Mouse (Mus musculus) kidney, embryonic 14.5 days (tissue): ENCODE data around the gene Fam76b. TPM values are rescaled to one million over a fixed set of nuclear protein-coding genes. Genes with fewer than 3 reads are reported as not detected.

Experiments
- ATAC-seq: fragments of 200-750 bp; cut with Nextera tagmentation; 2 replicates; pipeline ENCODE4 v1.8.0; 2017; ENCODE audit warnings: moderate number of reproducible peaks, mild to moderate bottlenecking, moderate TSS enrichment, moderate library complexity; ENCODE audit not compliant: low FRiP score, low TSS enrichment
- H3K27ac ChIP-seq: fragments of 300-500 bp; sonication (generic); 2 replicates; pipeline ENCODE4 v1.5.1; 2014; ENCODE audit warnings: low read depth, mild to moderate bottlenecking, low read length, moderate library complexity, mixed read lengths
- H3K27me3 ChIP-seq: fragments of 300-500 bp; sonication (generic); 2 replicates; pipeline ENCODE4 v1.6.1; 2014; ENCODE audit warnings: mild to moderate bottlenecking, low read length; ENCODE audit not compliant: control insufficient read depth, insufficient read depth
- H3K36me3 ChIP-seq: fragments of 300-500 bp; sonication (generic); 2 replicates; pipeline ENCODE4 v1.6.1; 2014; ENCODE audit warnings: low read length, mixed read lengths; ENCODE audit not compliant: control insufficient read depth, insufficient read depth
- H3K4me1 ChIP-seq: fragments of 300-500 bp; sonication (generic); 2 replicates; pipeline ENCODE4 v1.6.1; 2014; ENCODE audit warnings: low read length, mixed read lengths; ENCODE audit not compliant: control insufficient read depth, insufficient read depth
- H3K4me2 ChIP-seq: fragments of 300-500 bp; sonication (generic); replicated peaks from 2 replicates; pipeline ENCODE4 v1.6.1; 2014; ENCODE audit warnings: low read depth, mild to moderate bottlenecking, low read length
- H3K4me3 ChIP-seq: fragments of 300-500 bp; sonication (generic); 2 replicates; pipeline ENCODE4 v1.5.1; 2014; ENCODE audit warnings: mild to moderate bottlenecking, low read length
- H3K9ac ChIP-seq: fragments of 300-500 bp; sonication (generic); 2 replicates; pipeline ENCODE4 v1.6.1; 2014; ENCODE audit warnings: low read depth, mild to moderate bottlenecking, low read length, moderate library complexity
- H3K9me3 ChIP-seq: fragments of 300-500 bp; sonication (generic); 2 replicates; pipeline ENCODE4 v1.6.1; 2016; ENCODE audit warnings: low read length; ENCODE audit not compliant: control insufficient read depth
- WGBS: fragments of 180-500 bp; shearing (Covaris S2); extraction: QIAGEN DNeasy Blood & Tissue Kit; methylation state at CpG from one replicate; pipeline ENCODE4 v1.1.7; 2014; 5-methylcytosine and 5-hydroxymethylcytosine counted together
- polyA plus RNA-seq: library from polyadenylated mRNA; unstranded; fragments of >200 nt; fragmentation: Nextera tagmentation; extraction: Ambion mirVana; gene quantifications from 2 replicates; pipeline ENCODE4 v1.2.1, GENCODE M21; 2014

The Fam76b gene
- polyA plus RNA-seq, 1 experiment from 2014 or later = 34.0 TPM

DNA sequence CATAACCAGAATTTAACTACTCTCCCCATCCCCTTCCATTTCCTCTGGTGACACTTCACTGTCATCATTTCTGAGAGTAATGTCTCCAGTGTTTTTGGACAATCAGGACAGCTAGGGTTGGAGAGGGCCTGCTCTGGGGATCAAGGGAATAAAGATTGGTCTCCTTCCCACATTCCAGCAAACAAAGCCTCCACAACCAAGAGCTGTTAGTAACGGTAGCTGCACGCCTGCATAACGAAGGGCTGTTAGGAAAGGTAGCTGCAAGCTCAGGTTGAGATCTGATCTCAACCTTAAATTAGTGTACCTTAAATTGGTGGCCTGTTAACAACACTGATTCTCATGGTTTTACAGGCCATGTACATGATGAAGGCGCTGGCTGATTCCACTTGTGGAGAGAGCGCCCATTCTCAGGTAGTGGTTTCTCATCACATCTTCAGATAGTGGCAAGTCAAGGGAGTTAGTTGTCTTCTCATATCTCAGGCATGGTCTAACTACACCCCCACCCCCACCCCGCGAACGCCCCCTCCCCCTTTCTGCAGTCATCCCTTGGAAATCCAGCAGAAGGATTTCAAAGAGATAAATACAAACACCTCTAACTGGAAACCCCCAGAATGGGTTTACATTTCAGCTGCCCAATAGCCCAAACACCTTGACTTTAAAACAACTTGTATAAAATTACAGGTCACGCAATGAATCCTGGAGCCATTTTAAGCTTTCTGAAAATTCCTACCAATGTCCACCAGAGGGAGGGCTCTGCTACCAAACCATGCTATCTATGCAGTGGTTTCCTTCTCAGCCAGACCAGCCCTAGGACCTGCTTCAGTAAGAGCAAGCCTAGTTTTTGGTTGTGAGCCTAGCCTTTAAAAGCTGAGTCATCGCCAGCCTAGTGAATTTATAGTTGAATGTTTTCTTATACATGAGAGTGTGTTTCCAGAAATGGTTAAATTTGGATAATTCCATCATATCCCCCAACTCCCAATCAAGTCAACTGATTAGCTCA is 21.3 kb downstream of the Fam76b start:
- no peak overlapping the region for H3K4me3 ChIP-seq
- H3K27me3 ChIP-seq = no peaks in the 10 kb centered on the region
- 64% methylated on average over 10 of the region's 10 CpGs for WGBS
- 0 out of 2 replicates have a peak, but pooled peaks have one; percentile 59 for ATAC-seq
- no peak overlapping the region for H3K4me2 ChIP-seq
- no peaks in the 10 kb centered on the region for H3K9me3 ChIP-seq
- H3K36me3 ChIP-seq = peaks cover 17% of the 10 kb centered on the region; the same call in 1 of the 2 replicates
- H3K27ac ChIP-seq = no peak overlapping the region
- H3K4me1 ChIP-seq = no peaks in the 10 kb centered on the region
- no peak overlapping the region for H3K9ac ChIP-seq

DNA sequence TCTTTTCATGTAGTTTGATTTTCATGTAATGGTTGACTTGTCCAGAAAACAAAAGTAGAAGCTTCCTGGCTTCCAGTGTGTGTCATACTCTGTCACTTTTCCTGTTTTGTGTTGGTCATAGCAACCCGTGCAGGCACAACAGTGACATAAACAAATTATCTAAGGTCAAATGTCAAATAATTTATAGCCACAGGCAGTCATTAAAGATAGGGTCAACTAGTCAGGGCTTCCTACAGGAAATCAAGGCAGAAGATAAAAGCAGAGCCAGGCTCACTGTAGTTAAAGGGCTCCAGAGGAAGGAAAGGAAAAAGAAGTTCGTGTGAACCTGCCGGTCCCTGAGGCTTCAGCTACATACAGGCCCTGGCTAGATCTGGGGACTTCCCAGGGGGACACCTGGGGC is 26.4 kb downstream of the Fam76b start:
- Histone ChIP-seq H3K27me3 (no peaks in the 10 kb centered on the region), H3K9me3 (no peaks in the 10 kb centered on the region), H3K9ac (no peak overlapping the region), H3K4me3 (no peak overlapping the region), H3K36me3 (no peaks in the 10 kb centered on the region), H3K4me2 (no peak overlapping the region), H3K4me1 (no peaks in the 10 kb centered on the region), H3K27ac (no peak overlapping the region)
- 10% methylated on average over 3 of the region's 3 CpGs for WGBS
- ATAC-seq = no peak

- Histone ChIP-seq H3K27ac (no peak overlapping the region), H3K4me3 (no peak overlapping the region), H3K27me3 (no peaks in the 10 kb centered on the region), H3K9ac (no peak overlapping the region), H3K4me1 (no peaks in the 10 kb centered on the region), H3K36me3 (no peaks in the 10 kb centered on the region), H3K4me2 (no peak overlapping the region), H3K9me3 (no peaks in the 10 kb centered on the region)
- WGBS = 46% methylated on average over 1 of the region's 1 CpGs
- no peak for ATAC-seq
Measured at GRCm38 (mm10) chr9:13856247-13856646, 28.7 kb downstream of the Fam76b start.

- 32% methylated on average over 4 of the region's 4 CpGs for WGBS
Measured at GRCm38 (mm10) chr9:13856777-13857176, 29.3 kb downstream of the Fam76b start.

DNA sequence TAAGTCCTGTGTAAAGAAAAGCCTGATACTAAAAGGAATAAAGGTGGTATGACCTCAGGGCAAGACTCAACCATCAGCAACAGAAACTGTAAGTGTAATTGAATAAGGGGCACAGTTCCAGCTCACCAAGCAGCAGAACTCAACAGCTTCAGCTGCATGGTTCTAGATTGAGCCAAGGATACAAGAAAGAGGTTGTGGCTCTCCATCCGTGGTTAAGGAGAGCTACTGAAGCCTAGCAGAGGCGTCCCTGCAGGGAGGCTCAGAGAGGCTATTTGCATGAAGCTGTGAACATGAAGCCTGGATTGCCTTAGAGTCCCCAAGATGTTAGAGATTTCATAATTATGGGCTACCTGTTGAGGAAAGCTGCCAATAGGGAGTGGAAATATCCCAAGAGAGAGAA is 40.1 kb downstream of the Fam76b start:
- Histone ChIP-seq H3K9me3 (no peaks in the 10 kb centered on the region), H3K27ac (no peak overlapping the region), H3K36me3 (no peaks in the 10 kb centered on the region), H3K4me3 (no peak overlapping the region), H3K9ac (no peak overlapping the region), H3K4me1 (no peaks in the 10 kb centered on the region), H3K4me2 (no peak overlapping the region), H3K27me3 (no peaks in the 10 kb centered on the region)
- ATAC-seq = no peak
- 53% methylated on average over 2 of the region's 2 CpGs for WGBS

More at GRCm38 (mm10) chr9:13856777-13857176, 29.3 kb downstream of the Fam76b start:
- Histone ChIP-seq H3K9ac (no peak overlapping the region), H3K4me1 (no peaks in the 10 kb centered on the region), H3K4me3 (no peak overlapping the region), H3K36me3 (no peaks in the 10 kb centered on the region), H3K4me2 (no peak overlapping the region), H3K9me3 (no peaks in the 10 kb centered on the region), H3K27me3 (no peaks in the 10 kb centered on the region), H3K27ac (no peak overlapping the region)
- ATAC-seq = peak; percentile 75

- Histone ChIP-seq H3K4me1 (no peaks in the 10 kb centered on the region), H3K9me3 (no peaks in the 10 kb centered on the region), H3K27me3 (no peaks in the 10 kb centered on the region), H3K4me2 (no peak overlapping the region), H3K36me3 (no peaks in the 10 kb centered on the region), H3K4me3 (no peak overlapping the region), H3K27ac (no peak overlapping the region), H3K9ac (no peak overlapping the region)
- ATAC-seq = no peak
- 86% methylated on average over 7 of the region's 7 CpGs for WGBS
Measured at GRCm38 (mm10) chr9:13871631-13872030, 44.1 kb downstream of the Fam76b start.

- H3K27me3 ChIP-seq = no peaks in the 10 kb centered on the region
- no peaks in the 10 kb centered on the region for H3K9me3 ChIP-seq
- H3K27ac ChIP-seq = no peak overlapping the region
- H3K36me3 ChIP-seq = no peaks in the 10 kb centered on the region
- ATAC-seq = no peak
- no peak overlapping the region for H3K4me3 ChIP-seq
- 49% methylated on average over 2 of the region's 2 CpGs for WGBS
- H3K9ac ChIP-seq = no peak overlapping the region
- H3K4me2 ChIP-seq = no peak overlapping the region
- H3K4me1 ChIP-seq = no peaks in the 10 kb centered on the region
Measured at GRCm38 (mm10) chr9:13874359-13874758, 46.8 kb downstream of the Fam76b start.

DNA sequence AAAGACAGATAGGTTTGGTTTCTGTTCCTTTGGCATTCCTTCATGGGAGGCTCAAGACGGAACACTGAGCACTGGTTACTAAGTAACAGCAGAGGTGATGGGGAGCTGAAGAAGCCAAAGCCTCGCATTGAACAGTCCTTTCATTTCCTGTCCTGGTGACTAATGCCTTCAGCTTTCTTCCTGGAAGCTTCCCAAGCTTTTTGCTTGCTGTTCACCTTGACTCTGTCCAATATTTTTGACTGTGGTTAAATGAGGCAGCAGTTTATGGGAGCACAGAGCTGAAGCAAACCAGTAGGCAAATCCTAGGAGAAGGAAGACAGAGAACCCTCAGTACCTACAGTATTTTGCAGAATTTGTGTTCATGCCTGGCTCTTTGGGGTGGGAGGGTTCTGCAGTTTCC is 47.8 kb downstream of the Fam76b start:
- no peaks in the 10 kb centered on the region for H3K27me3 ChIP-seq
- H3K36me3 ChIP-seq = no peaks in the 10 kb centered on the region
- no peak overlapping the region for H3K9ac ChIP-seq
- WGBS = 44% methylated on average over 2 of the region's 2 CpGs
- H3K4me2 ChIP-seq = no peak overlapping the region
- no peaks in the 10 kb centered on the region for H3K9me3 ChIP-seq
- H3K4me1 ChIP-seq = no peaks in the 10 kb centered on the region
- no peak for ATAC-seq
- H3K27ac ChIP-seq = no peak overlapping the region
- no peak overlapping the region for H3K4me3 ChIP-seq

DNA sequence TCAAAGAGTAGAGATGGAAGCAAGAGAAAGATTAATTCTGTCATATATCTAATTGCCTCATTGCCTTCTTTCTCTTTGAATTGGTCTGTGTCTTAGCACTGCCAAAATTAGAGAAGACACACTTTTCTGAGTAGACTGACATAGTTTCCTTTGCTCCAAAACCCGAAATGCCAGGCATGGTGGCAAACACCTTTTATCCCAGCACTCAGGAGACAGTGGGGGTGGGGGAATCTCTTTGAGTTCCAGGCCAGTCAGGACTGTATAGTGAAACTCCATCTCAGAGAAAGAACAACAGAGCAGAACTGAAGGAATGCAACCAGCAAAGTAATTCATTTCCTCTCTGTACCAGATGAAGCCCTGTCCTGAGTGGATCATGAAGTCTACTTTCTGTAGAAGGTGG is 53.2 kb downstream of the Fam76b start:
- no peak overlapping the region for H3K4me3 ChIP-seq
- H3K4me2 ChIP-seq = no peak overlapping the region
- no peak overlapping the region for H3K27ac ChIP-seq
- H3K9me3 ChIP-seq = no peaks in the 10 kb centered on the region
- ATAC-seq = no peak
- H3K27me3 ChIP-seq = no peaks in the 10 kb centered on the region
- H3K9ac ChIP-seq = no peak overlapping the region
- 56% methylated on average over 1 of the region's 1 CpGs for WGBS
- no peaks in the 10 kb centered on the region for H3K4me1 ChIP-seq
- H3K36me3 ChIP-seq = no peaks in the 10 kb centered on the region
